Mouse (Mus musculus) left cerebral cortex, postnatal 36 days (tissue): ENCODE data around the gene Ptprd. TPM values are rescaled to one million over a fixed set of nuclear protein-coding genes. Genes with fewer than 3 reads are reported as not detected.

Experiments
- DNase-seq, 2 experiments: peaks; one replicate each; pipeline ENCODE4 v3.0.0; 2021 to 2022; ENCODE audit warnings: low spot score in 2 of 2, mixed read lengths in 1 of 2
- intact Hi-C: fragments of 180-260 bp; cut with DNase I; formaldehyde crosslinking; loops from one replicate; pipeline ENCODE4 v1.15.1; 2025
- microRNA-seq: library from miRNA; unstranded; fragments of <30 nt; microRNA quantifications from one replicate; pipeline ENCODE4 v1.2.0, GENCODE M21; 2022
- total RNA-seq, 2 experiments: library from RNA; stranded (reverse); gene quantifications; 2 replicates each; pipeline ENCODE4 v1.2.3; 2021

The Ptprd gene
- total RNA-seq, 2 experiments from 2014 or later, result 313 to 350 TPM

DNA sequence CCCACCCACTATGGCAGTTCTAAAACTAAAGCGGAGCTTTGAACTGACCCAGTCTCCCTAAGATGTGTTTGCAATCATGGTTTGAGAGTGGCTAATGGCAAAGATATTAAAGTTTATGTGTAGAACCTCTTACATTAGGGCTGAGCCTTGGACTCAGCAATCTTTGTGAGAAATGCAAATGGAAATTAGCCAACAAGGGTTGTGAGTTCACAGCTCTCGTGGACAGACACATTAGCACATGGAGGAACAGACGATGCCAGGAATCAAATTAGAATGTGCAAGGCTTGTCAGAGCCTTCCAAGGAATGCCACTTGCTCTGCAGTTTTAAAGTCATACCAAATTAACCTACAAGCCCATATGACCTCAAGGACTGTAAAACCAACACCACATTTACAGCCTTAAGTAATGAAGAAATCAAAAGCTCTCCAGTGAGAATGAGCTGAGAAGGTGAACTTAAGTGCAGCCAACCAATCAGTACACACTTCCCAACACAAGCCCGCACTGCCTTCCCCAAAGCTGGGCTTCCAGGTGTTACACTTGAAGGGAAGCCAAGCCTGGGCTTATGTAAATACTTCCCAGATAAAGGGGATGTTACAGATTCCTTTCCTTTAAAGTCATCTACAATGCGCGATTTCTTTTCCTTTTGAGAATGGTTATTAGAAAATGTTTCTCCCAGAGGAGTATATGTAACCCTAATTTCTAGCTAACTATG lies 2258.3 kb downstream of the Ptprd start:
- no peak for DNase-seq
- intact Hi-C loops, result no loop called here

DNA sequence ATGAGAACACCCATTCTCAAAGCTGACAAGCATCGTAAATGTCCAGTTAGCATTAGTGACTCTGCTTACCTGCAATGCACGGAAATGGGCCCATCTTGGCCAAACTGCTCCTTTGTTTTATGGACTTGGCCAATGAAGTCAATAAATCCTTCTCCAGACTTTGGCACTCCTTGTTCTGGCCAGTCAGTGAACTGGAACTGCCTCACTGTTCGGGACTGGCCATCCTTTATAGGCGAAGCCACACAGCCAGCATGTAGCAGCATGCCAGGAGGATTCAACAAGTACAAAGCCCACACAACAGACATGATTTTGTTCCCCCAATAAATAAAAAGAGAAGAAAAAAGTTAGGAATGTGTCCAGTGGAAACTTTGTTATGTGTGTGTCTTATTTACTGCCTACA lies 2261.2 kb downstream of the Ptprd start:
- intact Hi-C loops, result no loop called here
- no peak for DNase-seq

DNA sequence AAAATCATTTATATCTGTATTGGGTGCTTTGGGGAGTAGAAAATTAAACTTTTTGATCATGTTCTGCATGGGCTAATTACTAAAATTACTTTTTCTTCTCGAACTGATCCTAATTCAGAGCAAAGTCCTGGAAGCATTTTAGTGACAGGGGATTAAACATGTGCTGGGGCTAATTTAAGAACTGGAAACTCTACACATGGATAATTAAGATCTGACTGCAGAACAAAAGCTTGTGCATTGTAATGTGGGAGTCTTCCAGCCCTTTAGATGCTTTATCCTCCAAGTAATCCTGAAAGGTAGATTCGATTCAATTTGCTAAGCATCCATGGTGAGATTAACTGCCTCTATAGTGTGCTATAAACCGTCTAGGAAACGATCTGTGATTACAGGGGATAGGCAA lies 2316.9 kb downstream of the Ptprd start:
- intact Hi-C loops, result no loop called here

More for the DNA sequence above, 2316.9 kb downstream of the Ptprd start:
- DNase-seq, result no peak

Small RNAs within 50 kb of the gene (microRNA-seq; reads per million reads assigned to microRNA genes)
- not detected for gene Gm23159
